ENCODE assay signal across 13 mouse cellular contexts in the genomic region with DNA sequence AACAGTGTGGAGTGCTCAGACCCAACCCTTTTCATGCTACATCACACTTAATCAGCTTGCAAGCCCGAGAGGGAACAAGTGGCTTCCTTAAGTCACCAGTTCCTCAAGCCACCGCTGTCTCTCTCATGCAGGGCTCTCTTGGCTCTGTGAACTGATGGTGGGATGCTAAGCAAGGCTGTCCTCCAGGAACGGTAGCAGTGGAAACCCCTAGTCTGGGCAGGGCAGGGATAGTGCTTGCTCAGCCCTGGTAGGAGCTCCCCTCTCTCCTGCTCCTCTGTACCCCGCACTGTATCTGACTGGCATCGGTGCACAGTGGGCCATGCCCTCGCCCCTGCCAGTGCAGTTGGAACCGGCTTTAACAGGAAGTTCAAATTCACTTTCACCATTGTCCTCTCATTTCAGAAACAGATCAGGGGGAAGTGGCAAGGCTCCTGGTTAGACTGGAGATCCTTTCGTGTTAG. TPM values are rescaled to one million over a fixed set of nuclear protein-coding genes. Genes with fewer than 3 reads are reported as not detected.
DNase-seq lines count a peak whose midpoint lies in the region; ATAC-seq lines count a peak whose summit lies in the region.
"Had no signal": no experiment of that assay in that cellular context is flagged by ENCODE, and none has a peak within 500 bp of the region (broad histone marks: within the 10 kb centered on the region; RNA-seq: fewer than 3 reads in every experiment).

No protein-coding gene starts in this region.

- 73% methylated on average over 8 of the region's 8 CpGs for WGBS in embryonic facial prominence, embryonic 13.5 days

- 0 out of 2 replicates have a peak overlapping the region, but pooled peaks have one; percentile 11 for H3K9ac ChIP-seq in embryonic facial prominence, embryonic 13.5 days
- H3K9ac ChIP-seq: forebrain, embryonic 13.5 days; intestine, embryonic 15.5 days; midbrain, embryonic 12.5 days had no signal

- no peak overlapping the region for H3K4me2 ChIP-seq in embryonic facial prominence, embryonic 13.5 days
- H3K4me2 ChIP-seq: forebrain, embryonic 13.5 days; intestine, embryonic 15.5 days; midbrain, embryonic 12.5 days had no signal

- DNase-seq in thymus, postnatal 25 days, result peak; percentile 41
- DNase-seq in thymus, adult 18-20 months, result no peak
- no peak for DNase-seq in ovary, postnatal 14 days (ENCODE audit: low spot score)
- DNase-seq in cerebellum, adult 9-11 months, result no peak
- DNase-seq: adrenal gland, adult 2 months; cerebellum, adult 11 months had no signal

- peaks cover 3% of the 10 kb centered on the region for H3K9me3 ChIP-seq in embryonic facial prominence, embryonic 13.5 days
- H3K9me3 ChIP-seq in megakaryocyte, embryonic 14.5 days, result peaks cover 3% of the 10 kb centered on the region; the same call in 1 of the 2 replicates
- H3K9me3 ChIP-seq: forebrain, embryonic 13.5 days; intestine, embryonic 15.5 days; midbrain, embryonic 12.5 days had no signal

- ATAC-seq in embryonic facial prominence, embryonic 13.5 days (ENCODE audit: insufficient number of reproducible peaks, insufficient read depth, low FRiP score, low TSS enrichment, low read depth), result no peak
- no peak for ATAC-seq in frontal cortex, adult (ENCODE audit: low TSS enrichment)
- ATAC-seq: forebrain, embryonic 13.5 days; intestine, embryonic 15.5 days had no signal

- H3K4me3 ChIP-seq in embryonic facial prominence, embryonic 13.5 days, result no peak overlapping the region
- peak overlapping the region; percentile 96 for H3K4me3 ChIP-seq in megakaryocyte, embryonic 14.5 days (replicated peaks)
- H3K4me3 ChIP-seq: forebrain, embryonic 13.5 days; intestine, embryonic 15.5 days; layer of hippocampus, adult 2 months; midbrain, embryonic 12.5 days had no signal

- no peaks in the 10 kb centered on the region for H3K36me3 ChIP-seq in embryonic facial prominence, embryonic 13.5 days
- H3K36me3 ChIP-seq in megakaryocyte, embryonic 14.5 days (replicated peaks; ENCODE audit: low read length), result peaks cover 46% of the 10 kb centered on the region
- H3K36me3 ChIP-seq: intestine, embryonic 15.5 days; midbrain, embryonic 12.5 days had no signal

- no peaks in the 10 kb centered on the region for H3K27me3 ChIP-seq in embryonic facial prominence, embryonic 13.5 days
- no peaks in the 10 kb centered on the region for H3K27me3 ChIP-seq in megakaryocyte, embryonic 14.5 days (replicated peaks)
- H3K27me3 ChIP-seq: forebrain, embryonic 13.5 days; intestine, embryonic 15.5 days had no signal

- H3K27ac ChIP-seq in embryonic facial prominence, embryonic 13.5 days, result no peak overlapping the region
- H3K27ac ChIP-seq: forebrain, embryonic 13.5 days; intestine, embryonic 15.5 days; layer of hippocampus, adult 2 months; midbrain, embryonic 12.5 days had no signal

- H3K4me1 ChIP-seq in embryonic facial prominence, embryonic 13.5 days, result no peaks in the 10 kb centered on the region
- peaks cover 86% of the 10 kb centered on the region for H3K4me1 ChIP-seq in megakaryocyte, embryonic 14.5 days
- H3K4me1 ChIP-seq: forebrain, embryonic 13.5 days; intestine, embryonic 15.5 days; midbrain, embryonic 12.5 days had no signal

RNA-seq across cellular contexts. Expression of a gene that starts 2.2 kb away (rescaled TPM):
- polyA plus RNA-seq in embryonic facial prominence, embryonic 13.5 days (2015; fragmentation: Nextera tagmentation; extraction: Ambion mirVana), result 10.4 TPM in 2 replicates
- 15.7 and 31.2 TPM in 2 replicates for polyA plus RNA-seq in megakaryocyte, embryonic 14.5 days (2012; ENCODE audit: insufficient read depth, low replicate concordance)
